Mouse (Mus musculus) forebrain, embryonic 13.5 days (tissue): Measurements from ENCODE around the gene Gfi1b. TPM values are rescaled to one million over a fixed set of nuclear protein-coding genes. Genes with fewer than 3 reads are reported as not detected.

ENCODE experiments used
- ATAC-seq: fragments of 200-750 bp; cut with Nextera tagmentation; 2 replicates; pipeline ENCODE4 v1.8.0; 2017
- H3K27ac ChIP-seq: fragments of 300-500 bp; sonication (generic); 2 replicates; pipeline ENCODE4 v1.5.1; 2015; ENCODE audit warnings: inconsistent platforms, mild to moderate bottlenecking, moderate library complexity
- H3K27me3 ChIP-seq: fragments of 300-500 bp; sonication (generic); 2 replicates; pipeline ENCODE4 v1.6.1; 2015; ENCODE audit warnings: mild to moderate bottlenecking, inconsistent platforms
- H3K36me3 ChIP-seq: fragments of 300-500 bp; sonication (generic); 2 replicates; pipeline ENCODE4 v1.6.1; 2015; ENCODE audit warnings: mild to moderate bottlenecking, inconsistent platforms; ENCODE audit not compliant: poor library complexity, severe bottlenecking
- H3K4me1 ChIP-seq: fragments of 300-500 bp; sonication (generic); 2 replicates; pipeline ENCODE4 v1.6.1; 2015; ENCODE audit warnings: inconsistent platforms
- H3K4me2 ChIP-seq: fragments of 300-500 bp; sonication (generic); 2 replicates; pipeline ENCODE4 v1.6.1; 2015; ENCODE audit warnings: inconsistent platforms, mild to moderate bottlenecking, moderate library complexity
- H3K4me3 ChIP-seq: fragments of 300-500 bp; sonication (generic); 2 replicates; pipeline ENCODE4 v1.5.1; 2015; ENCODE audit warnings: mild to moderate bottlenecking, inconsistent platforms
- H3K9ac ChIP-seq: fragments of 300-500 bp; sonication (generic); 2 replicates; pipeline ENCODE4 v1.6.1; 2015; ENCODE audit warnings: mild to moderate bottlenecking, inconsistent platforms
- H3K9me3 ChIP-seq: fragments of 300-500 bp; sonication (generic); replicated peaks from 2 replicates; pipeline ENCODE4 v1.6.1; 2016; ENCODE audit warnings: inconsistent platforms
- WGBS: fragments of 180-500 bp; shearing (Covaris S2); methylation state at CpG from one replicate; pipeline ENCODE4 v1.1.7; 2015; 5-methylcytosine and 5-hydroxymethylcytosine counted together
- polyA plus RNA-seq: library from polyadenylated mRNA; unstranded; fragments of >200 nt; fragmentation: Nextera tagmentation; extraction: Ambion mirVana; gene quantifications from 2 replicates; pipeline ENCODE4 v1.2.1, GENCODE M21; 2015

The Gfi1b gene
- polyA plus RNA-seq, 1 experiment from 2014 or later, result 0.19 TPM

DNA sequence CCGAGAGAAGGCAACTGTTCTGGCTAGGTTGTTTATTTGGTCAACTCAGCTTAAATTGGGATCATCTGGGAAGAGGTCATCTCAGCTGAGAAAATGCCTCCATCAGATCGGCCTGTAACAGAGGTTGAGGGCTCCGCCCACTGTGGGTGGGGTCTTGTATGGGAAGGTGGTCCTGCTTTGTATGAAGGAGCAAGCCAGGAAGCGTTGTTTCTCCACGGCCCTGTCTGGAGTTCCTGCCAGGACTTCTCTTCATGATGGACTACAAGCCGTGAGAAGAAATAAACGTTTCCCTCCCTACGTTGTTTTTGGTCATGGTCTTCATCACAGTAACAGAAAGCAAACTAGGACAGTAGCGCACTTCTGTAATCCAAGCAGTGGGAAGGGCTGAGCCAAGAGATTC is 17.1 kb upstream of the Gfi1b start:
- no peaks in the 10 kb centered on the region for H3K9me3 ChIP-seq
- H3K27me3 ChIP-seq, result no peaks in the 10 kb centered on the region
- no peak overlapping the region for H3K27ac ChIP-seq
- H3K4me3 ChIP-seq, result no peak overlapping the region
- WGBS, result 6% methylated on average over 9 of the region's 9 CpGs
- no peak for ATAC-seq
- no peak overlapping the region for H3K9ac ChIP-seq
- peaks cover 22% of the 10 kb centered on the region for H3K4me1 ChIP-seq
- H3K4me2 ChIP-seq, result peak overlapping the region; percentile 16
- no peaks in the 10 kb centered on the region for H3K36me3 ChIP-seq

DNA sequence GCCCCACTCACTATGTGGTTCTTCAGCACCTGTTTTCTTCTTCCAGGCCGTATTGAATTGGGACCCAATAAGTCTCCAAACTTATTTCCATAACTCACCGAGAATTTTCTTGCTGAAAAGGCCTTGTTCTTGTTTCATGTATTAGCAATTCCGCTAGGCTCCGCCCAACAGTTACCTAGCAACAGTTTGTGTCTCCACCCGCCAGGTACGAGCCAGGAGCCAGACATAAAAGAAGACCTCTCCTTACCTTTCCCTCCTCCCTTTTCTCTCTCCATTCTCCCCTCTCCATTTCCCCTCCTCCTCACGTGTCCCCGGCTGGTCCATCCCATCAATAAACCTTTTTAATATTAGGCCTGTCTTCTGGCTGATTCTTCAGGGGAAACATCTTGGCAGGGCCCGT is 16.6 kb upstream of the Gfi1b start:
- H3K27me3 ChIP-seq, result no peaks in the 10 kb centered on the region
- no peaks in the 10 kb centered on the region for H3K9me3 ChIP-seq
- H3K4me2 ChIP-seq, result peak overlapping the region; percentile 16
- no peak overlapping the region for H3K27ac ChIP-seq
- H3K4me3 ChIP-seq, result no peak overlapping the region
- ATAC-seq, result no peak
- H3K36me3 ChIP-seq, result no peaks in the 10 kb centered on the region
- H3K4me1 ChIP-seq, result peaks cover 22% of the 10 kb centered on the region
- 16% methylated on average over 9 of the region's 9 CpGs for WGBS
- H3K9ac ChIP-seq, result no peak overlapping the region; the same call in 1 of the 2 replicates

DNA sequence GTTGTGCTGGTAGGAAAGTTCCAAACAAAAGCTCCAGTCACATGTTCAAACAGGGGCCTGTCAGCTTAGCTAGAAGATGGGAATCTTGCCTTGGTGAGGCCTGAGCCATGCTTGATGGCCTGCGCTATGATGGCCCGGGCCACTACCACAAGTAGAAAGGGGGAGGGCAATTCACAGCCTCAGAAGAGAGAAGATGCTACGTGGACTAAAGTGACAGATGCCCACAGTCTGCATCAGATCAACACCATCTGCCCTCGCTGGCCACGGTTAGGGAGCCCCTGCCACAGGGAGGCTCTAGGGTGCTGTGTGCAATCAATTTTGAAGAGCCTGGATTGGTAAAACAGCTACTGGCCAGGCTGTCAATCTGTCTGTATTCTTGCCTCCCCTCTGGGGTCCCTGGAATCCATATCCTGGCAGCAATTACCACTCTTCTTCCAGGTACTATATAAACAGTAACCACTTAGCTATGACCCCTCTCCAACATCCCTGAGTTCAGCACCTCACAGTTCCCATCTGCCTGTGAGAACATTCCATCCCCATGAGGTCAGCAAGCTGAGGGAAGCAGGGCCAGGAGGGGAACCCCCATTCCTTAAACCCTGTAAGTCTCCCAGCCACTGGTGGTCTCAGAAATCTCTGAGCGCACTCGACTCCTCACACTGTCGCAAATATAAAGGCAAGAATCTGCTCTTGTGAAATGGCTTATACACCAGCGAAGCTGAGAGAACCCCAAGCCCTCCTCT is 15.5 kb upstream of the Gfi1b start:
- Histone ChIP-seq H3K27me3 (0 out of 2 replicates have a peak, but pooled peaks cover 3% of the 10 kb centered on the region), H3K4me3 (no peak overlapping the region), H3K9ac (no peak overlapping the region), H3K4me1 (peaks cover 12% of the 10 kb centered on the region), H3K4me2 (no peak overlapping the region), H3K36me3 (no peaks in the 10 kb centered on the region), H3K9me3 (no peaks in the 10 kb centered on the region), H3K27ac (no peak overlapping the region)
- ATAC-seq, result no peak
- 82% methylated on average over 9 of the region's 9 CpGs for WGBS

DNA sequence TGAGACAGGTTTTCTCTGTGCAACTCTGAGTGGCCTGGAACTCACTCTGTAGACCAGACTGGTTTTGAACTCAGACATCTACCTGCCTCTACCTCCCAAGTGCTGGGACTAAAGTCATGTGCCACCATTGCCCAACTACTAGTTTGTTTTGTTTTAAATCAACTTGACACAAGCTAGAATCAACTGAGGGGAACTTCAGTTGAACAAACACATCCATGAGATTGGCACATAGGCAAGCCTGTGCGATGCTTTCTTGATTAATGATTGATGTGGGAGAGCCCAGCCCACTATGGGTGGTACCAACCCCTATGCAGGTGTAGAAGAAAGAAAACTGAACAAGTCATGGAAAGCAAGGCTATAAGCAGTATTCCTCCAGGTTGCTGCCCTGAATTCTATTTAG is 13.4 kb upstream of the Gfi1b start:
- Histone ChIP-seq H3K27me3 (0 out of 2 replicates have a peak, but pooled peaks cover 6% of the 10 kb centered on the region), H3K27ac (no peak overlapping the region), H3K4me1 (peaks cover 2% of the 10 kb centered on the region; the same call in 1 of the 2 replicates), H3K36me3 (no peaks in the 10 kb centered on the region), H3K4me2 (no peak overlapping the region), H3K4me3 (no peak overlapping the region), H3K9ac (no peak overlapping the region), H3K9me3 (no peaks in the 10 kb centered on the region)
- WGBS, result 95% methylated on average over 1 of the region's 1 CpGs
- no peak for ATAC-seq

DNA sequence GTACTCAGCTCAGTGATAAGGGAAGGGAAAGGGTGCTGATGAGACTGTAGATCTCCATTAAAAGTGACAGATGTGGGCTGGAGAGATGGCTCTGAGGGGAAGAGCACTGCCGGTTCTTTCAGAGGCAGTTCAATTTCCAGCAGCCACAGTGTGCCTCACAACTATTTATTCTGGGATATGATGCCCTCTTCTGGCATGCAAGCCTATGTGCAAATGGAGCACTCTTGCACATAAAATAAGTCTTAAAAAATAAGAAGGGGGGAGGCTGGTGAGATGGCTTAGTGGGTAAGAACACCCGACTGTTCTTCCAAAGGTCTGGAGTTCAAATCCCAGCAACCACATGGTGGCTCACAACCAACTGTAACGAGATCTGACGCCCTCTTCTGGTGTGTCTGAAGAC is 11.4 kb upstream of the Gfi1b start:
- 0 out of 2 replicates have a peak, but pooled peaks cover 6% of the 10 kb centered on the region for H3K27me3 ChIP-seq
- no peak overlapping the region for H3K9ac ChIP-seq
- H3K4me3 ChIP-seq, result no peak overlapping the region
- H3K4me1 ChIP-seq, result no peaks in the 10 kb centered on the region; the same call in 1 of the 2 replicates
- H3K27ac ChIP-seq, result no peak overlapping the region
- no peaks in the 10 kb centered on the region for H3K9me3 ChIP-seq
- no peak overlapping the region for H3K4me2 ChIP-seq
- no peaks in the 10 kb centered on the region for H3K36me3 ChIP-seq
- no peak for ATAC-seq
- 64% methylated on average over 4 of the region's 4 CpGs for WGBS

DNA sequence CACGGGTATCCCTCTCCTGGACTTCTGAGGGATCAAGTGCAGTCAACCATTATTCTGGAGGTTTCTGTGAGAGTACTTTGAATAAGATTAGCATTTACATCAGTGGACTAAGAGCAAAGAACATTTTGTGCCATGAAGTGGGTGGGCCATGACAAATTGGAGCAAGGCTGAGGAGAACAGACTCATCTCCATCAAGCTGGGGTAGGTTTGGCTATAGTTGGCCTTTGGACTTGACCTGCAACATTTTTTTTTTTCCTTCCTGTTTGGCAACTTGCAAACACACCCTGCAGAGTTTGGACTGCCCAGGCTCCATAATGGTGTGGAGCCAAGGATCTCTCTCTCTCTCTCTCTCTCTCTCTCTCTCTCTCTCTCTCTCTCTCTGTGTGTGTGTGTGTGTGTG is 10.8 kb upstream of the Gfi1b start:
- no peak overlapping the region for H3K9ac ChIP-seq
- H3K27me3 ChIP-seq, result 0 out of 2 replicates have a peak, but pooled peaks cover 6% of the 10 kb centered on the region
- H3K9me3 ChIP-seq, result no peaks in the 10 kb centered on the region
- no peak overlapping the region for H3K27ac ChIP-seq
- H3K36me3 ChIP-seq, result no peaks in the 10 kb centered on the region
- 64% methylated on average over 1 of the region's 1 CpGs for WGBS
- no peaks in the 10 kb centered on the region for H3K4me1 ChIP-seq
- ATAC-seq, result no peak
- no peak overlapping the region for H3K4me2 ChIP-seq
- no peak overlapping the region for H3K4me3 ChIP-seq

DNA sequence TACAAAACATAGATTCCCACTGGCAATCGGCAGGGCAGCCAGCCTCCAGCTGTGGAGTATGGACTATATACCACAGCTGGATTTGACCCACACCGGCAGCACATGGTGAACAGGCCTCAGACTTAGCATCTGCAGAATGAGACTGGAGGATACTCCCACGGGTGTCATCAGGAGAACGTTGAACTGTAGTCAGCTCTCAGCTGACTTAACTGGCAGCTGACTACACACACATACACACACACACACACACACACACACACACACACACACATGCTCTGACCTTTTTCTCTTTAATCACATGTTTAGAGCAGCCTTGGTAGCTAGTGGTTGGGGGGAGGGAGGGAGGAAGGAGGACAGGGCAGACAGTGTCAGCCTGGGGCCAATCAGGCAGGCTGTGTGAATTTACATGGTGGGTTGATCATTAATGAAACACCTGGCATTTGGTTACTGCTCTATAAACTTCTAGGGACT is 8.2 kb upstream of the Gfi1b start:
- Histone ChIP-seq H3K9me3 (no peaks in the 10 kb centered on the region), H3K27me3 (0 out of 2 replicates have a peak, but pooled peaks cover 6% of the 10 kb centered on the region), H3K4me2 (no peak overlapping the region), H3K36me3 (no peaks in the 10 kb centered on the region), H3K27ac (no peak overlapping the region), H3K4me3 (no peak overlapping the region), H3K4me1 (no peaks in the 10 kb centered on the region), H3K9ac (no peak overlapping the region)
- no peak for ATAC-seq
- WGBS, result 73% methylated on average over 4 of the region's 4 CpGs

DNA sequence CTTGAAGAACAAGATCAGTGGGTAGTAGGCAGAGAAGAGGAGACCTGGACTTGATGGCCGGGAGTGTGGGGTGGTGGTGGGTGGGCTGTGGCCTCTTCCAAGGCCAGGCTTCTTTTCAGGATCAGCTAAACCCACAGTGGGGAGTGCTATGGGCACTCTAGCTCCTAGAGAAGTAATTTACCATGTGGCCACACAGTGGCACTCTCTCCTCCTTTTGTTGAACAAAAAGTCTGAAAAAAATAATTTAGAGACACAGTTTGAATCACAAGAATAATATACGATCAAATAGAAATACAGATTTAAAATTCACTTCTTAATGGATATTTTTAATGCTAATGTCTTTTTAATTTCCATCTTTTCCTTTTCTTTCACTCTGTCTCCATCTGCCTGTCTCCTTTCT is 6.3 kb upstream of the Gfi1b start:
- Histone ChIP-seq H3K9me3 (no peaks in the 10 kb centered on the region), H3K27me3 (0 out of 2 replicates have a peak, but pooled peaks cover 6% of the 10 kb centered on the region), H3K4me1 (no peaks in the 10 kb centered on the region), H3K36me3 (no peaks in the 10 kb centered on the region), H3K4me3 (no peak overlapping the region), H3K27ac (no peak overlapping the region), H3K4me2 (no peak overlapping the region), H3K9ac (no peak overlapping the region)
- 54% methylated on average over 2 of the region's 2 CpGs for WGBS
- no peak for ATAC-seq

DNA sequence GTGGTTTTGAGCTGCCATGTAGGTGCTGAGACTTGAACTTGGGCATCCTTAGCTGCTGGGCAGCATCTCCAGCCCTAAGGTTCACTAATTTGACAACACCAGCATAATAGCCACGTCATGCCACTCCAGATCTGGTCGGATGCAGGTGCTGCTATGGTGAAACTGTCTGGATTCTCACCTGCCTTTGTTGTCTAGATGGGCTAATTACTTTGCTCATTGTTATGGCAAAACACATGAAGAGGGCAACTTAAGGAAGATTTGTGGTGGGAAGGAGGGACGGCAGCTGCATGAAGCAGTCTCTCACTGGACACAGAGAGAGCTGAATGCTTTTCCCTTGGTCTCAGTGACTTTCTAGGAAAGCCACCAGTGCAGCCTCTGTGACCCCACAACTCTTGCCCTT is 4.3 kb upstream of the Gfi1b start:
- Histone ChIP-seq H3K4me2 (no peak overlapping the region), H3K27ac (no peak overlapping the region), H3K9ac (no peak overlapping the region), H3K4me1 (no peaks in the 10 kb centered on the region), H3K27me3 (peaks cover 20% of the 10 kb centered on the region), H3K9me3 (no peaks in the 10 kb centered on the region), H3K4me3 (no peak overlapping the region), H3K36me3 (no peaks in the 10 kb centered on the region)
- no peak for ATAC-seq
- 71% methylated on average over 3 of the region's 3 CpGs for WGBS

DNA sequence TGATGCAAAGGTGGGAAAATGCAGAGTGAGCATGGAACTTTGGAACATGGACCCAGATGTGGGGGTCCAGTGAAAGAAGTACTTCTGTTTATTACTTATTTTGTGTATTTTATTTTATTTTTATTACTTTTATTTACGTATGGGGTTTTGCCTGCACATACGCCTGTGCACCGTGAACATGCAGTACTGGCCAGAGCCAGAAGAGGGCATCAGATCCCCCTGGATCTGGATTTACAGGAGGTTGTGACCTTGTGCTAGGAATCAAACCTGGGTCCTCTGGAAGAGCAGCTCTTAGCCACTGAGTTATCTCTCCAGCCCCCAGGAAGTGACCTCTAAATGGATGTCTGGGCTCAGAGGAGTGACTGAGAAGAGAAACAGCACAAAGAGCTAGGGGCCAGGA is 3.1 kb upstream of the Gfi1b start:
- Histone ChIP-seq H3K27me3 (peaks cover 27% of the 10 kb centered on the region), H3K36me3 (no peaks in the 10 kb centered on the region), H3K4me1 (no peaks in the 10 kb centered on the region), H3K27ac (no peak overlapping the region), H3K9ac (no peak overlapping the region), H3K4me3 (no peak overlapping the region), H3K9me3 (no peaks in the 10 kb centered on the region), H3K4me2 (no peak overlapping the region)
- ATAC-seq, result no peak
- 92% methylated on average over 3 of the region's 3 CpGs for WGBS

DNA sequence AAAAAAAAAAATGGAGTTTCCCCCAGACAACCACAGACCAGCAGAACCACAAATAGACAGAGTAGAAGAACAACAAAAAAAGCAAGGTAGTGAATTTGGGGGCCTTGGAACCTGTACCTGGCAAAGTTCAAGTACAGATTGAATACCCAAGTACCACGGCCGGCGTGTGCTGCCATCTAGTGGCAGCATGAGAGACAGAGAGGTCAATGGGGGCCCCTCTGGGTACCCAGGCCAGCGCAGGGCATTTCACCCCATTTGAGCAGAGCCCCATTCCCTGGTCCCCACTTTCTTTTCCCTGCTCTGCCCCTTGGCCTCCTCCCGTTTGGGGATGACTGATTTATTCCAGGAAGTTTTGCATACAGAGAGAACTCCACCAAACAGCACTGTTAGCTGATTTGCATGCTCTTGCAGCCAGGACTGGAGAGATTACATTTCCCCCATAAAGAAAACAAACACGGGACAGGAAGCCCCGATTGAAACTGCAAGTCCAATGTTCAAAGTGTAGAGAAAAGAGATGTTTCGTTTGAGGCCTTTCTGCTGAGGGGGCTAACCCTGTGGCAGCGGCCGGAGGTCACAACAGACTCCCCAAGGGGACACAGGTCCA is 841 bp upstream of the Gfi1b start:
- no peaks in the 10 kb centered on the region for H3K9me3 ChIP-seq

DNA sequence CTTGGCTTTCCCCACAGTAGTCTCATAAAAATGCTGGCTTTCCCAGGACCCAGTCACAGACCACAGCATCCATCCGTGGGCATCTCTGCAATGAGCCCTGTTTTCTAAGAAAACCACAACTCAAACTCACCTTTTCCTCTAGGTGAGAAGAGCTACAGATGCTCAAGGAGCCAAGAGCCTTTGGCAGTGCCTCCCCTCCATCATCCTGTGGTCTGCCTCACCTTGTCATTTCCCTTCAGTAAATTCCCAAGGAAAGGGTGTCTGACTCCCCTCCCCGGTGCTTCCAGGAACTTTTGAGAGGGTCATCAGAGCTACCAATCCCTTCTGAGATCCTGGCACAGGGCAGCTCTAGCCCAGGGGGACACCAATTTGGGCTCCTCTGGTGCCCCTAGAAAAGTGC is 671 bp downstream of the Gfi1b start:
- Histone ChIP-seq H3K4me1 (peaks cover 4% of the 10 kb centered on the region; the same call in 1 of the 2 replicates), H3K36me3 (no peaks in the 10 kb centered on the region), H3K4me3 (no peak overlapping the region), H3K9me3 (no peaks in the 10 kb centered on the region), H3K4me2 (no peak overlapping the region), H3K27me3 (peaks cover 27% of the 10 kb centered on the region), H3K9ac (no peak overlapping the region), H3K27ac (no peak overlapping the region)
- WGBS, result 11% methylated on average over 2 of the region's 2 CpGs
- ATAC-seq, result no peak

More for the DNA sequence above, 841 bp upstream of the Gfi1b start:
- H3K4me1 ChIP-seq, result peaks cover 4% of the 10 kb centered on the region; the same call in 1 of the 2 replicates
- no peak overlapping the region for H3K4me2 ChIP-seq
- peaks cover 27% of the 10 kb centered on the region for H3K27me3 ChIP-seq
- H3K27ac ChIP-seq, result no peak overlapping the region
- no peak overlapping the region for H3K9ac ChIP-seq
- H3K4me3 ChIP-seq, result no peak overlapping the region
- no peak for ATAC-seq
- H3K36me3 ChIP-seq, result no peaks in the 10 kb centered on the region
- WGBS, result 24% methylated on average over 10 of the region's 10 CpGs
